Mouse (Mus musculus) thymus, adult 2 months (tissue): ENCODE results near the gene Wdr53. TPM values are rescaled to one million over a fixed set of nuclear protein-coding genes. Genes with fewer than 3 reads are reported as not detected.

Experiments
- DNase-seq: peaks from one replicate; pipeline ENCODE4 v3.0.0; 2021
- H3K27ac ChIP-seq: fragments of 200-500 bp; 2 replicates; pipeline ENCODE4 v1.5.1; 2012; ENCODE audit warnings: low read length, control low read depth; ENCODE audit not compliant: control insufficient read depth, insufficient read depth
- H3K27me3 ChIP-seq: fragments of 200-500 bp; 2 replicates; pipeline ENCODE4 v1.6.1; 2012; ENCODE audit warnings: mild to moderate bottlenecking, low read length, moderate library complexity, mixed read lengths; ENCODE audit not compliant: control insufficient read depth, insufficient read depth
- H3K36me3 ChIP-seq: fragments of 200-500 bp; 2 replicates; pipeline ENCODE4 v1.6.1; 2012; ENCODE audit warnings: mild to moderate bottlenecking, low read length, moderate library complexity; ENCODE audit not compliant: control insufficient read depth, insufficient read depth
- H3K4me1 ChIP-seq: fragments of 200-500 bp; replicated peaks from 2 replicates; pipeline ENCODE4 v1.6.1; 2012; ENCODE audit warnings: low read length; ENCODE audit not compliant: control insufficient read depth, insufficient read depth
- H3K4me3 ChIP-seq: fragments of 200-500 bp; 2 replicates; pipeline ENCODE4 v1.5.1; 2012; ENCODE audit warnings: mild to moderate bottlenecking, low read length, control low read depth, moderate library complexity; ENCODE audit not compliant: control insufficient read depth, insufficient read depth
- CTCF ChIP-seq: fragments of 200-500 bp; IDR thresholded peaks from 2 replicates; pipeline ENCODE4 v1.5.1; 2012; ENCODE audit warnings: mild to moderate bottlenecking, control low read depth, low read length, moderate library complexity, borderline replicate concordance; ENCODE audit not compliant: control insufficient read depth, poor library complexity, insufficient read depth; ENCODE audit errors: extremely low read depth
- POLR2A ChIP-seq: fragments of 200-500 bp; IDR thresholded peaks from 2 replicates; pipeline ENCODE4 v1.6.1; 2012; ENCODE audit warnings: mild to moderate bottlenecking, low read length, control low read depth, moderate library complexity; ENCODE audit not compliant: control insufficient read depth, poor library complexity, insufficient read depth; ENCODE audit errors: extremely low read depth
- WGBS: fragments of 180-500 bp; shearing (Covaris S2); methylation state at CpG from one replicate; pipeline ENCODE4 v1.1.7; 2018; 5-methylcytosine and 5-hydroxymethylcytosine counted together
- polyA plus RNA-seq: library from polyadenylated mRNA; depleted of rRNA; stranded (reverse); fragments of >200 nt; gene quantifications from 2 replicates; pipeline ENCODE4 v1.2.3, GENCODE M21; 2012; rRNA removed

Wdr53 gene
- polyA plus RNA-seq, 1 experiment, result 5.4 TPM

GRCm38 (mm10) chr16:32303886-32304285 lies 56.9 kb downstream of the Wdr53 start:
- no peak overlapping the region for H3K27ac ChIP-seq
- H3K27me3 ChIP-seq, result no peaks in the 10 kb centered on the region
- 98% methylated on average over 7 of the region's 7 CpGs for WGBS
- peaks cover 9% of the 10 kb centered on the region for H3K36me3 ChIP-seq
- no peak overlapping the region for H3K4me3 ChIP-seq
- DNase-seq, result no peak
- H3K4me1 ChIP-seq, result no peaks in the 10 kb centered on the region
- TF ChIP-seq POLR2A (no peak), CTCF (no peak)

Other genes starting within 250 kb of the Wdr53 start
- 7.6 and 7.9 TPM in 2 replicates for gene Senp5, start 243.9 kb upstream of the Wdr53 start, polyA plus RNA-seq
- gene Pak2, start 167.9 kb upstream of the Wdr53 start, polyA plus RNA-seq, result 35.3 and 40.8 TPM in 2 replicates
- gene Pigx, start 147.5 kb upstream of the Wdr53 start, polyA plus RNA-seq, result 81.6 and 89.5 TPM in 2 replicates
- gene Cep19, start 147.4 kb upstream of the Wdr53 start, polyA plus RNA-seq, result 21.4 and 21.7 TPM in 2 replicates
- gene Nrros, start 81.6 kb upstream of the Wdr53 start, polyA plus RNA-seq, result 148 and 157 TPM in 2 replicates
- 0.65 and 0.79 TPM in 2 replicates for gene Bex6, start 67.4 kb upstream of the Wdr53 start, polyA plus RNA-seq
- gene Fbxo45, start 69 bp upstream of the Wdr53 start, polyA plus RNA-seq, result 6.5 and 7.7 TPM in 2 replicates
- 0.26 TPM in 1 of 2 replicates, not detected in the other for gene Smco1, start 24.2 kb downstream of the Wdr53 start, polyA plus RNA-seq
- gene Rnf168, start 30.2 kb downstream of the Wdr53 start, polyA plus RNA-seq, result 11.6 and 18.8 TPM in 2 replicates
- gene Ubxn7, start 85.0 kb downstream of the Wdr53 start, polyA plus RNA-seq, result 50.1 and 60.4 TPM in 2 replicates
- gene Tm4sf19, start 153.3 kb downstream of the Wdr53 start, polyA plus RNA-seq, result 0.23 TPM in 2 replicates
- gene Tctex1d2, start 172.5 kb downstream of the Wdr53 start, polyA plus RNA-seq, result 2.5 and 3.8 TPM in 2 replicates
- 19.7 and 21.2 TPM in 2 replicates for gene Pcyt1a, start 183.7 kb downstream of the Wdr53 start, polyA plus RNA-seq
- 1.3 and 1.5 TPM in 2 replicates for gene Slc51a, start 240.7 kb downstream of the Wdr53 start, polyA plus RNA-seq
- gene Zdhhc19, start 249.0 kb downstream of the Wdr53 start, polyA plus RNA-seq, result not detected in 2 replicates